Mouse (Mus musculus) cerebellum, postnatal 4 days (tissue): Measurements from ENCODE around the gene Tcp11l2.
A peak's percentile ranks its signal among the peaks of the same experiment; 100 is the strongest.

Source experiments
- DNase-seq, 2 experiments: peaks; one replicate each; pipeline ENCODE4 v3.0.0; 2022; ENCODE audit warnings: low spot score in 2 of 2, mixed read lengths in 1 of 2

The Tcp11l2 gene

DNA sequence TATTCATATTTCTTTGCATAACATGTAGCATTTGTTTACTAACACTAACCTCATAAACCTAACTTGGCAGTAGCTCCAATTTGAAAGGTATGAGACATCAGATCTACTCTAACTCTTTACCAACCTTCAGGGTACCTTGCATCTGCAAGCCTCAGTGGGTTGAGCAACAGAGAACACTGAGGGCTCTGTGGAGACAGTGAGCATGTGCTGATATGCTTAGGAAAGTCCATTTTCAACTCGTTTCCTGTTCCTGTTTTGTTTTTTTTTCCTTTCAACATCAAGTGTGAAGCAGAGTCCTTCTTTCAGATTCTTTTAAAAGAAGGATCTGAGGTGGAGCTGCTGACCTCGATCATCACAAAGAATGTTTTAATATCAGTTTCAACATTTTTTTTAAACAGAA lies 20.3 kb upstream of the Tcp11l2 start:
- no peak for DNase-seq

DNA sequence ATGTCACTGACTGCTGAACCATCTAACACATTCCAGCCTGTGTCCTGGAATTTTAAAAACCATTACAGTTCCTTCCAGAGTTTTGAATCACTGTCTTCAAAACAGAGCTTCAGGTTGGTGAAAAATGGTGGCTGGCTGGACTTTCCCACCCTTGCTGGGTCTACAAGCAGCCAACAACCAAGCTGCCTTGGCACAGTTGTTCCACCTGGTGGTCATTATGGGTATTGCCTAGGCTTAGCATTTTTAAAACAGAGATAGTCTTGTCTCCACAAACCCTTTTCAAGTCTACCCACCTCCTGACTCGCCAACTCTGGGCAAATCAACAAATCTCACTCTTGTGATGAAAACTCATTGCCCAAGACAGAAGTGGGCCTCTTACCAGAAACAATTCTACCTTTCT lies 17.9 kb upstream of the Tcp11l2 start:
- no peak for DNase-seq

DNA sequence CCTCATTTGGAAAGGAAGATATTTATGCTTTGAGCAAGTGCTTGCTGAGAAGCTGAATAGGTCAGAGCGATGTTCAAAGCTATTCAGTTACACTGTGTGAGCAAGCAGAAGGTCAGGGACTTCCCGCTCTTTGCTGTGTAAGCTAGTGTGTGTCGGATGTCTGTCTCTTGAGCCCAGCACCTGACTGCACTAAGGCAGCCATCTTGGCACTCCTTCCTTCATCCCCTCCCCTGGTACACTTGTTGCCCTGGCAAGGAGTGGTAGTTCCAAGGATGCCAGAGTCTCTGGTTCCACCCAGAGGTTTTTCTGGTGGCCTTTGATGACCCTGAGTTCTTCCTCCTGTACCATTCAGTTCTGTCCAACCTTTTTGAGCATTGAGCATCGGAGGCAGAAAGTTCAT lies 16.4 kb upstream of the Tcp11l2 start:
- no peak for DNase-seq

DNA sequence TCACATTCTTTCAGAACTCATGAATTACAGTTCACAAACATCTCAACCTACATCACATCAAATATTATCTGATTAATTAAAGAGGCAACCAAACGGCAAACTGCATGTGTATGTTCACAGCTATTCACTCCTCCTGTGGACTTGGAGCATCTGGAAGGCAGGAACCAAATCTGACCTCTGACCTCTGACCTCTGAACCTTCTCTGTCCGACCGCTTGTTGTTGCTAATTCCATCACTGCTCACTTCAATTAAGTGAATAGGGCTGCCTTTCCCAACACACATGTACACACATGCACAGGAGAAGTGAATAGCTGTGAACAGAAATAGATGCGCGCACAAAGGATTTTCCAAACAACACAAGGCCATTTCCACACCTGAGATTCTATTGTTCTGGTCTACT lies 14.3 kb upstream of the Tcp11l2 start:
- no peak for DNase-seq

DNA sequence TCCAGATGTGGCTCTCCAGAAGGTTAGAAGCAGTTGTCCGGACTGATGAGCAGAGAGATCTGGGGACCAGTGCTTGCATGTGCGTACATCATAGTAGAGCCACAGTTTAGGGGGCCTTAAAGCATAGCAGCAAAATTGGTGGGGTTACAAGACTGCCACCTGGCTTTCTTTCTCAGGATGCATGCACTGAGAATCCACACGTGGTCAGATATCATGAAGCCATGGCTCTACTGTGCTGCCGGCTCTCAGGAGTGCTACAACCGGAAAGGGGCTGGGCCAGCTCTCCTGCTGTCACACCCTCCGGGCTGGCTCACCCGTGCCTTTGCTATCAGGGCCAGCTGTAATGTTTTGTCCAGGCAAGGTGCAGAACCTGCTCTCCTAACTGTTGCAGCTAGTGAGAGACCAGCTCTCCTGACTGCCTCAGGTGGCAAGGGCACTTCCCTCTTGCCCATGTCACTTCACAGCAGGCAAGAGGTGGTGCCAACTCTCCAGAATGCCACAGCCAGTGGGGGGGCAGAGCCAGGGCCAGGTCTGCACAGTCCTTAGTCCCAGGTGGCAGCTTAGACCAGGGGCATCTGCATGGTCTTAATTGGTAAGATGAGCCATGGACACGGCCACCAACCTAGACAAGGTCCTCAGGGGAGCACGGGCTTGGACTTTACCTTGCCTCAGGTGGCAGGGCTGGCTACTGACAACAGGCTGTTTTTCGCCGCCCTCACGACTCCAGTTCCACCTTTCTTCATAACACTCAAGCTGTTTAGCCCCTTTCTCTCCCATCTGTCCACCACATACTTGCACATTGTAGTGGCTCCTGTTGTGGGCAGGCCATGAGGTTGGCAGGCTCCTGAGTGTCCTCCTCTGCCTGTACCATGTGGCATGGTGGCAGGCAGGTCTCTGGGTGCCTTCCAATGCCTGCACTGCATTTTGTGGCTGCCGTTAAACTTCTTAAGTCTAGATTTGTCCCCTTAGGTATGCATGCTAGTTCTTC lies 13.6 kb upstream of the Tcp11l2 start:
- peak in 1 of 2 experiments; percentile 11 for DNase-seq

DNA sequence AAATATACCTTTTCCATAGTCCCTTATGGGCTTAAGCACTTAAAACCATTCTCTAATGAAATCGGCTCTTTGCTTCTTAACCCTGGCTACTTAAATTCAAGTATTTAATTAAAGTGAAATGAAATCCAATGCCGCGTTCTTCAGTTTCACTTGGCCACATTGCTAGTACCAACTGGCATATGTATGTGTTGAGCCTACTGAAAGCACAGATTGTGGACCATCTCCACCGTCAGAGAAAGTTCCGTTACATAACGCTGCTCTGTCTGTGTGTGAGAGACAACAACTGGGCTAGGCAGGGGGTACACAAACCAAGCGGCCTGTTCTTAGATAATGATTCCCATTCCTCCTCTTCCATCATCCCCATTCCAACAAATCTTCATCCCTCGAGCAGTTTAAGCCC lies 12.0 kb upstream of the Tcp11l2 start:
- DNase-seq, result no peak

DNA sequence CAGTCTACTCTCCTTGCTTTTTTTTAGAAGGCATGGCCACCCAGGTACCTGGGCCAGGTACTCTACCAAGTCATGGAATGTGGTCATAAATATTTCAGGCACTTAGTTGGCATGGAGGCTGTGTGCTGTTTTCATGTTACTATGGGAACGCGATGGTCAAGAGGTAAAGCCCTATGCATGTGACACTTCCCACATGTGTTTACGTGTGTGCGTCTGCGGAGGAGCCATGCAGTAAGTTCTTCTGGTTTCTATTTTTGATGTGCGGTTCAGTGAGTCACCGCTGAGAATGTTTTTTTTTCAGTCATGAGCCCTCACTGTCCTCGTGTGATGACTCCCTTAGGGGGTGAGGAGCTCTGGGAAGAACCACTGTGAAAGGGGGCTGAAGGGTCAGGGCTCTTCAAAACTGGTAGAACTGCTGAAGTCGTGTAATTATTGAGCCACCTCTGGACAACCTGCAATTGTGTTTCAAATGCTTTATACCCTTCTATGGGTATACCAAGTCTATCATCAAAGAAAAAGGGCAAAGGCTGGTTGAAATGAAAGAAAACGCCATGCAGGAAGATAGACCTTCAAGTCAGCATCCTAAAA lies 5.3 kb upstream of the Tcp11l2 start:
- no peak for DNase-seq

DNA sequence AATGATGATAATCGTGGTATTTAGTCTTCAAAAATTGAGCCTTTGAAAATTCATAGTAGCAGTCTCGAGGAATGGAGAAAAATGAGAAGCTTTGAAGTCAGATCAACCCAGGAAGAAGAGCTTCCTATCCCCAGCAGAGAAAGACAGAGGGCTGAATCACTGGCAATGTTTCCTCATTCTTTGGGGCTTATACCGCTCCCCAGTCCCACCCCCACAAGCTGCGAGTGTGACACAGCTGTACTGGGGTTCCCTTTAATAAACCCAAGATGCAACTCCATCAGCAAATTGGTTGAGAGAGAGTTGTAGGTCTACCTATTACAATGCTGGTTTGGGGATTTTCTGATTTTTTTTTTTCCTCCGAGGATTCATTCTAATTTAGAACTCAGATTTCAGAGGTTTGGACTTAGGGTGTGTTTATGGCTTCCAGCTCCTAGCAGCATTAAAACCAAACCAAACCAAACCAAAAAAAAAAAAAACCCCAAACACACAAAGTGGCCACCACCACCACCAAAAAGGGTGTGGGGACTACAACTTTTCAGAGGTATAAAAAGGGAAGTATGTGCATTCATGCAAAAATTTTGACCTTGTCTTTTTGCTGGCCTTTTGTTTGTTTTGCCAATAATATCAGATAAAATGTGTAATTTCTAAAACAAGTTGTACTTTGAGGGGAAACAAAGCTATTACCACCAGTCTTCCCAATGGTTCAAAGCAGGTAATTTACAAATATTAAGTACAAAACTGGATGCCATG lies 2.6 kb upstream of the Tcp11l2 start:
- no peak for DNase-seq

DNA sequence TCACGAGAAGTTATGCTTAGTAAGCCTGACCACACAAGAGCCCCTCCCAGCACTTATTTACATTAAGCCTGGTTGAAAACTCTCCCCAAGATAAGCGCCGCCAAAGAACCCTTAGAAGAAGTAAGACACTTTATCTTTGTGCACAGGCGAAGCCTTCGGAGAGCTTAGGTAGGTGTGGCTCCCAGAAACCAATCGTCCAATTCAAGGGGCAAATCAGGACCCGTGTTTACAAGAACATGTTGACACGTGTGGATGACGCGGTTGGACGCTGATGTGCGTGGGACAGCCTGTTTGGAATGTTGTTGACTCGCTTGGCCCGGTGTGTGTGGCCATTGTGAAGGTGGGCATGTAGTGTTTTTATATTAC lies 414 bp upstream of the Tcp11l2 start:
- DNase-seq, result no peak

DNA sequence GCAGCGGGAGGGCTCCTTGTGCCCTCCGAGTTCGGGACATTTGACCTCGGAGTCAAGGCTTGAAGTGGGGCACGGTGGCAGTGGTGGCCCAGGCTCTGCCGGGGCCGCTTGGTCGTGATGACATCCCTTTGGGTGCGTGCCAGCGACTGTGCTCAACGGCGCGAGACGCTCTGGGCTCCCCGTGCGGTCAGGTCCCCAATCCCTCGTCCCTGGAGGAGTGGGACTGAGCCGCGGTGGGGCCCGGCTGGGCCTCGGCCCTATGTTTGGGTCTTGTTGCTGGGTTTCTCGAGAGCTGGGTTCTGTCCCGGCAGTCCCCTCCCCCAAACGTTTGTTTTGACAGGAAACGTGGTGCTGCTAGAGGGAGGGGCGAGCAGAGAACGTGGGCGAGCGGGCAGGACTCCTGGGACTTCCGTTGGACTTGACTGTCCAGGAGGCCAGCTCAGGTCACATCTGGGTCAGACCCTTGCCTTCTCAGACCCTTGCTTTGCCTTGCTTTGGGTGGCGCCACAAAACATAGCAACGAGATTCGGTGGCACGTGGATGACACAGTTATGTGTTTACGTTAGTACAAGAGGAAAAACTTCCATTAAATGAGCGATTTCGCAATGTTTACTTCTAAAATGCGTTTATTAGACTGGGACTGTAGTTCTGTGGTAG lies 773 bp downstream of the Tcp11l2 start:
- peak; percentile 36 to 67 for DNase-seq

DNA sequence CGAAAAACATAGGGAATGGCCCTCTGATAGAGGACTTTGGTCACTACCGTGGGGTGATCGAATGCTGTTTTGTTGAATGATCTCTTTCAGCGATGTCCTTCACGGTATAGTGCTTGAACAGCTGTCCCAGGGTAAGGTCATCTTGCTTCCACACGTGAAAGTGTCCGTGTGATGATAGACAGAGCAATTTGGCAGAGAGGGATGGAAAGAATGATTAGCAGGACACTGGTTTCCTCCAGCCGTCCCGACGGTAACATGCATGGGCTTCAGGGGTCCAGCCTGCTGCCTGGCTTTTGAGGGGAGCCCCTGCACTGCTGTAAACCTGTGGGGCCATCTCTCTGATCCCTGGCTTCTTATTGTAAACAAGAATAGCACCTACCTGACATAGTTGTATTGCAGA lies 2.3 kb downstream of the Tcp11l2 start:
- DNase-seq, result no peak

DNA sequence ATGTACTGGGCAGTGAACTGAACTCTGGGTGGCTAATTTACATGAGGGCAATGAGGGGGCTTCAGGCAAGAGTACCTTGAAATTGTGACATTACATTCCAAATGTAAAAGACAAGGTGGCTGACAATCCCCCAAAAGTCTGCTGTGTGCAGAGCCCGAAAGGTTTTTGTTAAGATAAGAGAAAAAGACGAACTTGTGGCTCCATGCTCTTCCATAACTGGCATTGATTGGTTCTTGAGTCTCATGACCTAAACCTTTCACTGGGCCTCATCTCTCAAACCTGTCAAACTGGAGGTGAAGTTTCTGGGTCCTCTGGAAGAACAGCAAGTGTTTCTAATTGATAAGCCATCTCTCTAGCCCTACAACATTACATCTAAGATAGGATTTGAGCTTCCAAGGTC lies 3.1 kb downstream of the Tcp11l2 start:
- no peak for DNase-seq

DNA sequence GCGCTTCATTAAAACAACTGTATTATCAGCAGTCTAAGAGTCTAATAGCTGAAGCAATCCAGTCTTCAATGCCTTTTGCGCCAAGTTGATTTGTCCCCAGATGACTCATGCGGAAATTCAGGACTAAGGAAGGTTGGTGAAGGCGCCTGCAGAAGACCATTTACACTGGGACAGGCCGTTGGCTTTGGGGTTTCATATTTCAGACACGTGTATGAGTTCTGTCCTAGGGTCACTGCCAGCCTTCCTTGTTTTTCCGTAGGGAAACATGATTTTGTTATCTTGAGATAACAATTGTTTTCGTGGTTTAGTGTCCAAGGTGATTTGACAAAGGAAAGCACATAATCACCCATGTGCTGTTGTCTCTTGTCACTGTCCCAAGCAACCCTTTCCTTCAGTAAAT lies 4.8 kb downstream of the Tcp11l2 start:
- no peak for DNase-seq

DNA sequence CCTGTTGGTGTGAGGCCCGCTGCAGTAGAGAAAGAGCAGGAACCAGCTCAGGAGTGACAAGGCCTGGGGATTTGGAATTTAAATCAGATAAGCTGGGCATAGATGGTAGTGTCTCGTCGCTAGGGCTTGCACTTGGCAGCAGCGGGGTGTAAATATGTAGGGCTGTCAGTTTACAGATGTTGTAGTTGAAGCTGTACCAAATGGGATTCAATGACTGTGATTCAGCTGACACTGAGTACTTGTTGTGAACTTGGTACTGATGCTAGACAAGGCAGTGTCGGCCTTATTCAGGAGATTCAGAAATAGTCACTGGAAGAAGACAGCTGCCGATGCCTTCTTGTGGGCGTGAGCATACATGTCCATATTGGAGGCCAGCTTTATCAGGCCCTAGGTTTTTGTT lies 5.8 kb downstream of the Tcp11l2 start:
- DNase-seq, result no peak

DNA sequence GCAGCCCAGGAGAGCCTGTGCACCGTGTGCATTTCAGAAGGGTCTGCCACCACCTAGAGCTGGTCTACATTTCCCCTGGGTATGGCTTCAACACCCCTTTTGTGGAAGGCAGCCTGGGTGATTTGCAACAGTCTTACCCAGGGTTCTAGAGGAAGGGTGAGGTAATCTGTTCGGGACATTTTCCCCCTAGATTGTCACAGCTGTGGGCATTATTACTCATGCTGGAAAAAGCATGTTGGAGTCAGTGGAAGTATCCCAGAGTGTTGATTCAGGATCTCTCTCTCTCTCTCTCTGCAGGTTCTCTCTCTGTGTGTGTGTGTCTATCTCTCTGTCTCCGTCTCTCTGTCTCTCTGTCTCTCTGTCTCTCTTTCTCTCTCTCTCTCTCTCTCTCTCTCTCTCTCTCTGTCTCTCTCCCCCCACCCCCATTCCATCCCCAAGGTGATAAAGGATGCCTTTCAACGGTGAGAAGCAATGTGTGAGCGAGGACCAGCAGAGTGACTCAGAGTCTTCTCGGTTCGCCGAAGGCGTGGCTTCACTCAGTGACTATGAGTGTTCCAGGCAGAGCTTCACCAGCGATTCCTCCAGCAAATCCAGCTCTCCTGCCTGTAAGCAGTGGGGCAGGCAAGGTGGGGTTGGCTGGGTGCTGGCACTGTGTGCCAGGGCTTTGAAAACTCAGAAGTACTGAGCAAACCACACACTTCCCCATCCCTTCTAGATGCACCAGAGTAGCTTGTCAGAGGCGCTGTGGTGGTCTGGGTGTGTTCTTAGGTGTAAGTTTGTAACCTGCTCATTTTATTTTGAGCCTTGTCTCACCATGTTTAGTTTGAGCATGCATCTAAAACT lies 8.2 kb downstream of the Tcp11l2 start:
- no peak for DNase-seq

DNA sequence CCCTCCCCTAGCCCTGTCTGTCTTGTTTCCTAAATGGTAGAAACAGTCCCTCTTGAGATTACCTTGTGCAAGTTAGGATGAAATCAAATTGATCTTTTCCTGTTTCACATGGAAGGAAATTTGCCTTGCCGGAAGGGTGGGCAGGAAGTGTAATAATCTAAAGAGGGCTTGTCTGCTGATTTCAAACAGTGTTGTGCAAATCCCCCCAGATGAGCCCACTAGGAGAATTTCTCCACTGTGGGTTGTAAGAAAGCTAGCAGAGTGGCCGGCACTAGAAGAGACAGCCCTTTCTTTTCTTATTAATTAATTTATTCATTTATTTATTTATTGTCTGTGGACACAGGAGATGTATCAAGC lies 8.8 kb downstream of the Tcp11l2 start:
- DNase-seq, result no peak

DNA sequence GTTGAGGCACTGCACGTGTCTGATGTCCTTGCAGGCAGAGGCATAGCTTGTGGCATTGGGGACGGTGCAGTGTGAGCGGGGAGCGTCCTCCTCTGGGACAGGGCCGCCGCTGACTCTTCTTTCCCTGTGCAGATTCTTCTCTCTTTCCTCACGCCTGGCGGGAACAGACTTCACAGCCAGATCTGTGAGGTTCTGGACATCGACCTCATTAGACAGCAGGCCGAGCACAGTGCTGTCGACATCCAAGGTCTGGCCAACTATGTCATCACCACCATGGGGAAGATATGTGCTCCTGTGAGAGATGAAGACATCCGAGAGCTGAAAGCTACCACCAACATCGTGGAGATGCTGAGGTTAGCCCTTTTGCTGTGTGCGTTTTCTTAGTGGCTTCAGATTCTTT lies 14.5 kb downstream of the Tcp11l2 start:
- no peak for DNase-seq

DNA sequence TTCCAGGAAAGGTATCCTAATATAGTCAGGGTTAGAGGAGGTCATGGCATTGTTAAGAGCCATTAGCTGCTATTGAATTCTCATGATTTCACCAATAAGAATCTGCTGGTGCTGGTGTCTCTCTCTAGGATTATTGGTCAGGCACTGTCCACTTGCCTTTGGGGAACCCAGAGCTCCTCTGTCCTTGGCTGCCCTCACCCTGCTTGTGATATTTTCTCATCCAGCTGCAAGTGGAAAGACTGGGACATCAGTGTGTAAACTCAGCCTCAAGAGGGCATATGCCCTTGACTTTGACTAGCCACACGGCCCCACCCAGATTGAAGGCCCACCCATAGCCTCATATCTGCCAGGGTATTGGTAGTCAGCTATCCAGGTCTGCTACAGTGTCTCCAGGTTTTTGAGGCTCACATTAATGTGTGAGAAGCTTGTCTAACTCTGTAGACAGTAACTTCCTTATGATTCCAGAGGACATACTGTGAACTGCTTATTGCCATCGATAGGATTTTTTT lies 15.3 kb downstream of the Tcp11l2 start:
- DNase-seq, result no peak

DNA sequence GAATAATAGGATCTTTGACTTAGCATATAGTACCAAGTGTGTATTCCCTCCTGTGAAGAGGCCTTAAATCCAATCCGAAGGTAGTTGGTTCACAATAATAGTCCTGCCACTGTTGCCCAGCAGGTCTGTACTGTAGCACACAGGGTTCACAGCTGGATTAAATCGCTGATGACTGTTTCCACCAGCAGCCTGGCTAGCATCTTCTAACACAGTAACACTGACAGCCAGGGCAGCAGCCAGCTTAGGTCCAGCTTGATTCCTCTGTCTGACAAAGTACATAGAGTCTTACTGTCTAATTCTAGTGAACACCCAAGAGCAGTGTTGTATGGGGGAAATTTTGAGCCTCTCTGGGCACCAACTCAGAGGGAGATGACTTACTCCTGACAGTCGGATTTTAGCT lies 16.3 kb downstream of the Tcp11l2 start:
- no peak for DNase-seq

DNA sequence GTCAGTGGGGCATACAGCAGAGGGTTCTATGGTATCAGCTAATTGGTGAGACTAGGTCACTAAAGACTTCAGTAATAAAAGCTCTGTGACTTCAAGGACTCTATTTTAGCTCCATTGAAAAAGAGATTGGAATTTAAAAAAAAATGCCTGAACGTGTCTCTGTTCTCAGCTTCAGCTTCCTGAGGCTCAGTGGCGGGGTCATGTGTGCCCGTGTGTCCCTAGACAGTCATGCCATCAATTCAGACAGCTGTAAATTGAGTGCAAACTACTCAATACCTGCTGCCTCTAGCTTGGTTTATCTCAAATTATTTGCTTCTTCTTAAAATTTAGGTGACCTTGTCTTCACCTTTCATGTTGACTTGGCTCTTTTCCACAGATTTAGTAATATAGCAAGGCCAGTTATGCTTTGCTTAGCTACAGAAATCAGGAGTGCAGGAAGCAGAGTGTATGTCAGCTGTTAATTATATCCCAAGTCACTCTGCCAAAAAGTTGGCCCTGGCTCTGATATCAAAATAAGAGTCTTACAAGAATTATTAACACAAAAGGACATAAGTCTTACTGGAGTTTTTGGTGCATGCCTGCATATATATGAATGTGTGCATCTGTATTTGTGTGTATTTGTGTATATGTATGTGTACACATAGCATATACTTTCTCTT lies 20.8 kb downstream of the Tcp11l2 start:
- DNase-seq, result no peak

DNA sequence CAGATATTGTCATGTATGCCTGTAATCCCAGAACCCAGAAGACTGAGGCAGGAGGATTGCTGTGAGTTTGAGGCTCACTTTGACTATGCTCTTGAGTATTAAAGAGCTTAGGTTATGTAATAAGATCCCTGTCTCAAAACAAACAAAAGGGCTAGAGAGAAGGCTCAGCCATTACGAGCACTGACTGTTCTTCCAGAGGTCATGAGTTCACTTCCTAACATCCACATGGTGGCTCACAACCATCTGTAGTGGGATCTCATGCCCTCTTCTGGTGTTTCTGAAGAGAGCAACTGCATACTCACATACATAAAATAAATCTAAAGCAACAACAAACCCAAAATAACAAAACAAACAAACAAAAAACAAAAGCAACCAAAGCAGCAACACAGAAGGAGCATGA lies 21.7 kb downstream of the Tcp11l2 start:
- DNase-seq, result no peak
